Mouse (Mus musculus) lung, adult 2 months (tissue): Measurements from ENCODE around the gene Rnf34. TPM values are rescaled to one million over a fixed set of nuclear protein-coding genes. Genes with fewer than 3 reads are reported as not detected.

Experiments
- DNase-seq: peaks from one replicate; pipeline ENCODE4 v3.0.0; 2022
- H3K4me1 ChIP-seq: fragments of 200-500 bp; 2 replicates; pipeline ENCODE4 v1.6.1; 2011; ENCODE audit warnings: low read length; ENCODE audit not compliant: control insufficient read depth, insufficient read depth
- H3K4me3 ChIP-seq: fragments of 200-500 bp; replicated peaks from 2 replicates; pipeline ENCODE3; 2011; ENCODE audit warnings: low read depth, mild to moderate bottlenecking, control low read depth, low read length; ENCODE audit errors: extremely low read depth
- CTCF ChIP-seq: fragments of 200-500 bp; IDR thresholded peaks from 2 replicates; pipeline ENCODE4 v1.5.1; 2011; ENCODE audit warnings: mild to moderate bottlenecking, low read length, control low read depth; ENCODE audit not compliant: insufficient read depth
- POLR2A ChIP-seq: fragments of 200-500 bp; IDR thresholded peaks from 2 replicates; pipeline ENCODE4 v1.6.1; 2011; ENCODE audit warnings: low read depth, mild to moderate bottlenecking, control low read depth, low read length, borderline replicate concordance; ENCODE audit errors: extremely low read depth
- WGBS: fragments of 180-500 bp; shearing (Covaris S2); methylation state at CpG from one replicate; pipeline ENCODE4 v1.1.7; 2018; 5-methylcytosine and 5-hydroxymethylcytosine counted together
- polyA plus RNA-seq: library from polyadenylated mRNA; depleted of rRNA; stranded (reverse); fragments of >200 nt; gene quantifications from 2 replicates; pipeline ENCODE4 v1.2.3, GENCODE M21; 2012; rRNA removed

The Rnf34 gene
- polyA plus RNA-seq = 7.8 and 9.6 TPM in 2 replicates

- peak within 1 kb of the TSS; percentile 84 for H3K4me3 ChIP-seq
- peaks cover 8% of the 10 kb centered on the region; the same call in 1 of the 2 replicates for H3K4me1 ChIP-seq
- peak; percentile 90 for DNase-seq
- TF ChIP-seq CTCF = no peak
- peak; percentile 98 for TF ChIP-seq POLR2A
- WGBS = under 1% methylated on average over 60 of the region's 61 CpGs
Measured at GRCm38 (mm10) chr5:122849521-122850318, at the start of gene Rnf34. Rnf34 (plus strand) TSS chr5:122850048.

DNA sequence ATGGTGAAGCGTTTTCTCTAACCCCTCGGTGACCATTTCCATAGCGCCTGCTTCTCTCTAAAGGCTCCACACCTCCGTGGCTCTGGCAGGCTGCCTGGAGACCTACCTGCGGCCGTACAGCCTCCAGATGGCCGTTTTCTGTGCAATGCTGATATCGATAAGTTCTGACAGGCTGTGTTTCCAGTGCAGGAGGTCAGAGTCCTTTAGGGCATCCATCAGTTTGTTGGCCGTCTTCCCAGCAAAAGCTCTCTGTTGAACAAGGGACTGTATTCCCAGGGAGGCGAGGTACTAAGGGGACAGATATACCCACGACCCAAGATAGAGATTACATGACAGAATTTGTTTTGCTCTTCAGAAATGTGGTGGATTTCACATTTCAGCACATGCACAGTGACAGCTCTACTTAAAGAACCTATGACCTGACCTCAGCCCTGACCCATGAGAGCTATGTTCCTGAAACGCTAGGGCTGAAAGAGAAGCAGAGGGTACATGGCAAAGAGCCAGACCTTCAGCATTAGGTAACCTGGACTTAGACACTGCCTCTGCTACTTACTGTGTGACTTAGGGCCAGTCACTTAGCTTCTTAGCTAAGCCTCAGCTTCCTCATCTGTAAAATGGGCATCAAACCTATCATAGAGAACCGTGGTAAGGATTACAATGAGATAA lies 49.4 kb upstream of the Rnf34 start:
- TF ChIP-seq POLR2A = no peak
- no peak for TF ChIP-seq CTCF
- 65% methylated on average over 13 of the region's 13 CpGs for WGBS
- no peak for DNase-seq
- peaks cover 3% of the 10 kb centered on the region for H3K4me1 ChIP-seq
- H3K4me3 ChIP-seq = no peak overlapping the region

GRCm38 (mm10) chr5:122801684-122802083 lies 48.2 kb upstream of the Rnf34 start:
- WGBS = 74% methylated on average over 8 of the region's 8 CpGs
- TF ChIP-seq CTCF = no peak
- no peak for TF ChIP-seq POLR2A
- Histone ChIP-seq H3K4me3 (no peak overlapping the region), H3K4me1 (peaks cover 3% of the 10 kb centered on the region)
- DNase-seq = no peak

DNA sequence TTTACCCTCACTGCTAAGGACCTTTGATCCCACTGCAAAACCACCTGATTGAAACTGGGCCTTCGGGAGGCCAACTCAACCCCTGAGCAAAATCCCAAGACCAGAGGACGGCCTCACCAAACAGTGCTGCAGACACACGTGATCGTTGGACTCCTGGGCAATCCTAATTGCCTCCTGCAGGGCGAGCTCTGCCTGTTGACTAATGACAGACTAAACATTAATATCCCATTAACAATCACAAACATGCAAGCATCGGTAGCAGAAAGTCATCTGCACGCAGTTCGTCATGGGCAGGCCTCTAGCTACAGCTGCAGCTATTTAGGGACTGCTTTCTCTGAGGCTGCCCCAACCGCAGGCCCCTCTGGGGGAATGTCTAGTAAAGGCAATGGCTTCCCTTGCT lies 47.1 kb upstream of the Rnf34 start:
- no peak for DNase-seq
- TF ChIP-seq POLR2A = no peak
- TF ChIP-seq CTCF = no peak
- H3K4me1 ChIP-seq = peaks cover 3% of the 10 kb centered on the region
- H3K4me3 ChIP-seq = no peak overlapping the region
- WGBS = 69% methylated on average over 9 of the region's 9 CpGs

DNA sequence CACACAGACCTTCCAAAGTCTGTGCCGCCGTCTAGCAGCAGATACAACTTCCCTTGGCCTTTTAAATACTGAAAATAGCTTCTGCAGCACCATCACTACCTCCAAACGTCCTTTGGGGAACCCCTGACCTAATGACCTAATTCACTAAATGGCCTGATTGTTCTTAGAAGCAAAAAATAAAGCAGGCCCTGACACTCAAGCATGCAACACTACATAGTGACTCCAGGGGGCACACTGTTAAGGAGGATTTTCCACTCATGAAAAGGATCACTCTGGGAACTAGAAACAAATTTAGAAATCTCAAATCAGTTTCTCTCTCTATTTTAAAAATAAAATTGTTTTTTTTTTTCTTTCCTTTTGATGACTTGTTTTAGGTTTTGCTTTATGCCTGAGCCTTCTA lies 44.3 kb upstream of the Rnf34 start:
- TF ChIP-seq CTCF (no peak), POLR2A (no peak)

GRCm38 (mm10) chr5:122811364-122812079 lies 38.3 kb upstream of the Rnf34 start:
- TF ChIP-seq POLR2A = no peak
- peak; percentile 92 for TF ChIP-seq CTCF
- 88% methylated on average over 9 of the region's 9 CpGs for WGBS
- no peaks in the 10 kb centered on the region for H3K4me1 ChIP-seq
- DNase-seq = peak; percentile 58
- no peak overlapping the region for H3K4me3 ChIP-seq

More for the DNA sequence above, 44.3 kb upstream of the Rnf34 start:
- no peak for DNase-seq
- Histone ChIP-seq H3K4me3 (no peak overlapping the region), H3K4me1 (no peaks in the 10 kb centered on the region; the same call in 1 of the 2 replicates)
- 62% methylated on average over 3 of the region's 3 CpGs for WGBS

- H3K4me1 ChIP-seq = no peaks in the 10 kb centered on the region
- DNase-seq = no peak
- no peak overlapping the region for H3K4me3 ChIP-seq
- no peak for TF ChIP-seq CTCF
- no peak for TF ChIP-seq POLR2A
- 67% methylated on average over 3 of the region's 3 CpGs for WGBS
Measured at GRCm38 (mm10) chr5:122812699-122813098, 37.1 kb upstream of the Rnf34 start.

DNA sequence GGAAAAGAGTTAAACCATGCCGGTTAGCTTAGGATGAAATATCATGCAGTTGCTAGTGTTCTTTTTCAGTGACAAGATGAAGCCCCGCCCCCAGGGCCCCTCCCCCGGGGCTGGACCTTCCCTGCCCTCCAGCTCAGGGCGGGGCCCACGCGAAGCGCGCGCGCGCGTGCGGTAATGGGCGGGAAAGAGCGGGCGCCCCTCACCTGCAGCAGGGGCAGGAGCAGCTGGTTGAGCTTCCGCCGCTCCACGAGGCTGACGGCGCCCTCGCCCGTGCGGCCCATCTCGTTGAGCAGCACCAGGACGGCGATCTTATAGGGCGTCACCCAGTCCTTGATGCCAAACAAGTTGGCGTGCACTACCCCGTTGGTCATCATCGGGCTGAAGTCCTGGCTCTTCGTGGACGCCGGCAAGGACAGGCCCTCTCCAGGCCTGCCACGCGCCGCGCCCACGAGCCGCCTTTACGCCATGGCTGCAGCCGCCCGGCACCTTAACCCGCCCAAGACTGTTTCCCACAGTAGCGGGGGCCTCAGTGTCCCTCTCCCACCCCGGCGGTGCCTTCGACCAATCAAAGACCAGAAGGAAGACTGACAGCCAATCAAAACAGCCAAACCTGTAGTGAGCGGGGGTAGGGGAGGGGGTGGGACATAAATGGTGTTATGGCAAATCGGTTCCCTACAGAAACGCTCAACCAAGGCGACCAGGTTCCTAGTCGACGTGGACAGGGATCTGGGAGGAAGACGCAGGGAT lies 28.9 kb upstream of the Rnf34 start, which contains the start of gene Anapc5:
Gene Anapc5 (minus strand): TSS at position 563 of the 747 bp plus-strand sequence.
- TF ChIP-seq CTCF (no peak), POLR2A (peak; percentile 71)
- DNase-seq = peak; percentile 86
- under 1% methylated on average over 55 of the region's 55 CpGs for WGBS
- Histone ChIP-seq H3K4me1 (no peaks in the 10 kb centered on the region), H3K4me3 (peak within 1 kb of the TSS; percentile 98)

DNA sequence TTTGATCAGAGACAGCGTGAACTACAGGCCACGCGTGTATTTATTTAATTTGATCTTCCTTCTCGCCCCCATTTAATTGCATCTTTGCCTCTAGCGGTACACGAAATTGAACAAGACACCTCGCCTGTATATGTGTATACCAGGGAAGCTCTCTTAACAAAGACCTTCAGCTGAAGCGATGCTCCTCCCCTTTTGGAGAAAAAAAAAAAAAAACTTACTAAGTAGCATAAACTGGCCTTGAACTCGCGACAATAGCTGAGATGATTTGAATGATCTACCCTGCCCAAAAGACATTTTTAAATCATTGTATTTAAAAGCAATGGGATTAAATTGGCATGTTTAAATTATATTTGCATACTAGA lies 28.3 kb upstream of the Rnf34 start:
- TF ChIP-seq CTCF (no peak), POLR2A (no peak)
- 0% methylated on average over 10 of the region's 10 CpGs for WGBS
- Histone ChIP-seq H3K4me1 (no peaks in the 10 kb centered on the region), H3K4me3 (peak overlapping the region; percentile 67)
- no peak for DNase-seq
